Mouse (Mus musculus) olfactory bulb, adult 2 months (tissue): ENCODE data around the gene 5730455P16Rik.

Source experiments
- CTCF ChIP-seq: fragments of 200-500 bp; IDR thresholded peaks from 2 replicates; pipeline ENCODE4 v1.5.1; 2012; ENCODE audit warnings: low read depth, mild to moderate bottlenecking, low read length, moderate library complexity; ENCODE audit not compliant: insufficient read depth
- POLR2A ChIP-seq: fragments of 200-500 bp; IDR thresholded peaks from 2 replicates; pipeline ENCODE4 v1.6.1; 2012; ENCODE audit warnings: mild to moderate bottlenecking, low read depth, low read length, moderate library complexity; ENCODE audit not compliant: insufficient read depth

DNA sequence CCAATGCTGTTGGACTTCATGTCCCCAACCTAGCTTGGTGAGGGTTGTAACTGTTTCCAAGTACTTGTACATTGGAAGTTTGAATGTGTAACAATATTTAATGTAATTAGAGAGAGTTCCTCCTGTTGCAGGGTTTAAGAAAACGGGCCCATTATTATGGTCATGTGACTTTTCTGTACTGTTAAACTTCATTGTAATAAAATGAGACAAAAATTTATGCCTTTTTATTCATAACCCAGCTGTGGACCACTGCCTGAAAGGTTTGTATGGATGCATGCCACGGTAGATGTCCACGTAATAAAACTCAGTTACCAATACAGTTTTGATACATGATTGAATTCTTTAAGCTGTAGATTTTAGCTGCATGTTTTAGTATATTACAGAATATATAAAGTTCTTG lies 18.1 kb upstream of the 5730455P16Rik start:
- no peak for TF ChIP-seq CTCF
- TF ChIP-seq POLR2A, result no peak
